Mouse (Mus musculus) neural tube, embryonic 14.5 days (tissue): ENCODE measurements around the gene Plekhf1. TPM values are rescaled to one million over a fixed set of nuclear protein-coding genes. Genes with fewer than 3 reads are reported as not detected.

Experiments
- ATAC-seq: fragments of 200-750 bp; cut with Nextera tagmentation; 2 replicates; pipeline ENCODE4 v1.8.0; 2017; ENCODE audit warnings: low read depth, mild to moderate bottlenecking, moderate TSS enrichment, moderate library complexity
- H3K27ac ChIP-seq: fragments of 300-500 bp; sonication (generic); 2 replicates; pipeline ENCODE4 v1.5.1; 2014; ENCODE audit warnings: low read depth, mild to moderate bottlenecking, control low read depth, low read length, moderate library complexity, mixed read lengths
- H3K27me3 ChIP-seq: fragments of 300-500 bp; sonication (generic); 2 replicates; pipeline ENCODE4 v1.6.1; 2014; ENCODE audit warnings: low read length; ENCODE audit not compliant: control insufficient read depth, insufficient read depth
- H3K36me3 ChIP-seq: fragments of 300-500 bp; sonication (generic); 2 replicates; pipeline ENCODE4 v1.6.1; 2014; ENCODE audit warnings: low read length, mixed read lengths; ENCODE audit not compliant: control insufficient read depth, insufficient read depth
- H3K4me1 ChIP-seq: fragments of 300-500 bp; sonication (generic); 2 replicates; pipeline ENCODE4 v1.6.1; 2014; ENCODE audit warnings: low read length; ENCODE audit not compliant: control insufficient read depth, insufficient read depth
- H3K4me2 ChIP-seq: fragments of 300-500 bp; sonication (generic); 2 replicates; pipeline ENCODE4 v1.6.1; 2014; ENCODE audit warnings: mild to moderate bottlenecking, low read depth, low read length, control low read depth
- H3K4me3 ChIP-seq: fragments of 300-500 bp; sonication (generic); 2 replicates; pipeline ENCODE4 v1.5.1; 2014; ENCODE audit warnings: low read depth, low read length, control low read depth, mixed read lengths
- H3K9ac ChIP-seq: fragments of 300-500 bp; sonication (generic); replicated peaks from 2 replicates; pipeline ENCODE4 v1.6.1; 2014; ENCODE audit warnings: low read depth, mild to moderate bottlenecking, control low read depth, low read length, mixed read lengths
- H3K9me3 ChIP-seq: fragments of 300-500 bp; sonication (generic); 2 replicates; pipeline ENCODE4 v1.6.1; 2016; ENCODE audit warnings: low read length; ENCODE audit not compliant: control insufficient read depth
- WGBS: fragments of 180-500 bp; shearing (Covaris S2); extraction: QIAGEN DNeasy Blood & Tissue Kit; methylation state at CpG from one replicate; pipeline ENCODE4 v1.1.7; 2014; 5-methylcytosine and 5-hydroxymethylcytosine counted together
- polyA plus RNA-seq: library from polyadenylated mRNA; unstranded; fragments of >200 nt; fragmentation: Nextera tagmentation; extraction: Ambion mirVana; gene quantifications from 2 replicates; pipeline ENCODE4 v1.2.1, GENCODE M21; 2014

Gene Plekhf1
- polyA plus RNA-seq = 0.32 and 0.68 TPM in 2 replicates

GRCm38 (mm10) chr7:38227900-38228298 is at the start of gene Plekhf1:
Plekhf1 (minus strand) TSS chr7:38228016.
- no peaks in the 10 kb centered on the region for H3K9me3 ChIP-seq
- ATAC-seq = peak; percentile 92
- WGBS = under 1% methylated on average over 36 of the region's 36 CpGs

GRCm38 (mm10) chr7:38272551-38272950 is 44.7 kb upstream of the Plekhf1 start:
- no peak overlapping the region for H3K9ac ChIP-seq
- no peaks in the 10 kb centered on the region for H3K27me3 ChIP-seq
- H3K4me2 ChIP-seq = no peak overlapping the region
- H3K4me1 ChIP-seq = peaks cover 12% of the 10 kb centered on the region
- no peak overlapping the region for H3K4me3 ChIP-seq
- no peak overlapping the region for H3K27ac ChIP-seq
- no peaks in the 10 kb centered on the region for H3K9me3 ChIP-seq
- no peaks in the 10 kb centered on the region for H3K36me3 ChIP-seq
- no peak for ATAC-seq

More at GRCm38 (mm10) chr7:38227900-38228298, at the start of gene Plekhf1:
- Histone ChIP-seq H3K4me3 (peak within 1 kb of the TSS; percentile 37), H3K4me1 (peaks cover 5% of the 10 kb centered on the region; the same call in 1 of the 2 replicates), H3K9ac (peak within 1 kb of the TSS; percentile 35; the same call in 1 of the 2 replicates), H3K36me3 (no peaks in the 10 kb centered on the region), H3K27ac (no peak within 1 kb of the TSS), H3K4me2 (peak within 1 kb of the TSS; percentile 80), H3K27me3 (no peaks in the 10 kb centered on the region)

DNA sequence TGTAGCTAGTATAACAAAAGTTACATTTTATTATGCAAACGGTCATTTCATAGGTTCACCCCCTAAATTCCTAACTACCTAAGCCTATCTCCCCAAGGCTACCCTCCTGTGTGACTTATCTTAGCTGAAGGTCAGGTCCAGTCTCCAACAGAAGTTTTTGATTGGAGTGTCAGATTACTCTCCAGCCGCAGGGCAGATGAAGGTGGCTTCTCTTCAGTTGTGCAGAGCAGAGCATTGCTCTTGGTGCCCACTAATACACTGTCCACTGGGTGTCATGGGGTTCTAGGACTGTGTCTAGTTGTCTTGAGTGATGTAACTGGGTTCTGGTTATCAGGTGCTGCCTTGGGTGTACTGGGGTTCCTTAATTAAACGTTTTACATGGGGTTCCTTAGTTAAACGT is 44.0 kb upstream of the Plekhf1 start:
- Histone ChIP-seq H3K9ac (peak overlapping the region; percentile 80), H3K27ac (no peak overlapping the region)
- peak; percentile 26; the same call in 1 of the 2 replicates for ATAC-seq

GRCm38 (mm10) chr7:38271511-38271811 is 43.6 kb upstream of the Plekhf1 start:
- WGBS = under 1% methylated on average over 11 of the region's 11 CpGs
- Histone ChIP-seq H3K4me2 (peak overlapping the region; percentile 98), H3K9ac (peak overlapping the region; percentile 80)

More for the DNA sequence above, 44.0 kb upstream of the Plekhf1 start:
- 9% methylated on average over 4 of the region's 4 CpGs for WGBS
- H3K9me3 ChIP-seq = no peaks in the 10 kb centered on the region
- peak overlapping the region; percentile 74 for H3K4me3 ChIP-seq
- H3K27me3 ChIP-seq = no peaks in the 10 kb centered on the region
- H3K36me3 ChIP-seq = no peaks in the 10 kb centered on the region
- peaks cover 12% of the 10 kb centered on the region for H3K4me1 ChIP-seq
- H3K4me2 ChIP-seq = peak overlapping the region; percentile 98

GRCm38 (mm10) chr7:38270703-38271510 is 43.1 kb upstream of the Plekhf1 start, which contains the start of gene Pop4:
Pop4 (minus strand) TSS chr7:38271423.
- 1% methylated on average over 38 of the region's 38 CpGs for WGBS
- Histone ChIP-seq H3K36me3 (peaks cover 9% of the 10 kb centered on the region; the same call in 1 of the 2 replicates), H3K4me1 (peaks cover 12% of the 10 kb centered on the region), H3K4me3 (peak within 1 kb of the TSS; percentile 74), H3K27ac (peak within 1 kb of the TSS; percentile 73), H3K4me2 (peak within 1 kb of the TSS; percentile 98), H3K9ac (peak within 1 kb of the TSS; percentile 80), H3K27me3 (no peaks in the 10 kb centered on the region), H3K9me3 (no peaks in the 10 kb centered on the region)
- ATAC-seq = peak; percentile 95

More at GRCm38 (mm10) chr7:38271511-38271811, 43.6 kb upstream of the Plekhf1 start:
- Histone ChIP-seq H3K36me3 (peaks cover 3% of the 10 kb centered on the region; the same call in 1 of the 2 replicates), H3K9me3 (no peaks in the 10 kb centered on the region), H3K27ac (peak overlapping the region; percentile 73), H3K4me3 (peak overlapping the region; percentile 74), H3K27me3 (no peaks in the 10 kb centered on the region), H3K4me1 (peaks cover 12% of the 10 kb centered on the region)
- ATAC-seq = no peak

DNA sequence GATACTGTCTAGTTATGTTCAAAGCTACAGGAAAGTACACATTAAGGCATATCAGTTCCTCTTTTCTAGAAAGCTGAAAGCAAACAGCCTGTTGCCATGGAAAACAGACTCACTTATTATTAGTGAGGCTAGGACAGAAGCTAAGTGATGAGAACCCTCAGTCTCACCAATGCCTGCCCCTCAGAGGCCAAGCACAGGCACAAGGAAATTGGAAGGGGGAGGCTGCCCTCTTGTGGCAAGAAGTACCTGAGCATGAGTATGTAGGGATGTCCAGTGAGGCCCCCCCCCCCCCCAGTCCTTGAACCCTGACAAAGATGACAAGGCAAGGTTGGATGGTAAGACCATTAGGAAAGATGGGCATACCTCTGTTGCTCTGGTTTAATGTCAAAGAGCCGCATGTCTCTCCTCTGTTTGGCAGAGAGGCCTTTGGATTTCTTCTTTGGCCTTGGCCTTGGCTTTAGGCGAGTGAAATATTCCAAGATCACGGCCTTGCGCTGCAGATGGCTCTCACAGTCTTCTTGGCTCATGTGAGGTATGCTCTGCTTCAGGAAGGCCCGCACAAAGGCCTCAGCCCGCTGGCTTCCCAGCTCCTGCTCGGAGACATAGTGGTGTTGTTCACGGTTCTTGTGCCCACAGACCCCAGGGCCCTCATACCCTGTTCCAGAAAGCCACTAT is 39.3 kb upstream of the Plekhf1 start:
- 86% methylated on average over 8 of the region's 8 CpGs for WGBS

DNA sequence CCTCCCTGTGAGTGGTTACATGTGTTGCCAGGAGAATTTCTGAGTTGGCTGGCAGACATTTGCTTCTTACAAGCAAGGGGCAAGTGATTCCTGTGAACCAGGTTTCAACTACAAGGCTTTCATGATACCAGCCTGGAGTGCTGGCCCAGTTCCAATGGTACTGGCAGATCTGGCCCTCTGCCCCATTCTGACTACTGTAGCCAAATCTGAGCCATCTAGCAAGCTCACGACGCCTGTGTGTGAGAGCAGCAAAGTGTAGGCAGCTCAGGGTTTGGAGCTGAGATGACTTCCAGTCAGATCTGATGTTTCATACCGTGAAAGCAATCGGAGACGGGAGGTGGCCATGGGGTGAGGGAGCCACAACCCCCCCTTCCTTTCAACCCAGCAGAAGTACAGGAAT is 34.6 kb upstream of the Plekhf1 start:
- Histone ChIP-seq H3K27me3 (no peaks in the 10 kb centered on the region), H3K4me3 (no peak overlapping the region), H3K9me3 (no peaks in the 10 kb centered on the region), H3K36me3 (peaks cover 47% of the 10 kb centered on the region), H3K9ac (no peak overlapping the region), H3K4me1 (no peaks in the 10 kb centered on the region), H3K27ac (no peak overlapping the region), H3K4me2 (no peak overlapping the region)
- 92% methylated on average over 5 of the region's 5 CpGs for WGBS
- ATAC-seq = no peak

More for the DNA sequence above, 39.3 kb upstream of the Plekhf1 start:
- no peak for ATAC-seq
- Histone ChIP-seq H3K9me3 (no peaks in the 10 kb centered on the region), H3K27me3 (no peaks in the 10 kb centered on the region), H3K9ac (no peak overlapping the region), H3K4me2 (no peak overlapping the region), H3K36me3 (peaks cover 40% of the 10 kb centered on the region), H3K27ac (no peak overlapping the region), H3K4me1 (peaks cover 12% of the 10 kb centered on the region), H3K4me3 (no peak overlapping the region)

DNA sequence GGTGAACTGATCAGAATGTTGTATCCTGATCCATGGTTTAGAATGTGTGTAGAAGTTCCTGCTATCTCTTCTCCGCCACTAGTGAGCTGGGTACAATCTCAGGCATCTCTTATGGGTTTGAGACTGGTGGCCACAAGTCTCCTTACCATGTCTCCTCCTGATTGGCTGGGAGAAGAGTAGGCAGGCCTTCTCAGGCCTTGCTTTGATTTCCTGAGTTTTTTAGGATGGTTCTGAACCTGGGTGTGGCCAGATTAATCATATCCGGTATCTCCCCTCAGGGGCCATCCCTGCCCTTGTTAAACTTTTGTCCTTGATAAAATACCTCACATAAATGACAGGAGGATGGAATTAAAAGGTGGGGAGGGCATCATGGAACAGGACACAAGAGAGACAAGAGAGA is 31.8 kb upstream of the Plekhf1 start:
- 90% methylated on average over 2 of the region's 2 CpGs for WGBS

DNA sequence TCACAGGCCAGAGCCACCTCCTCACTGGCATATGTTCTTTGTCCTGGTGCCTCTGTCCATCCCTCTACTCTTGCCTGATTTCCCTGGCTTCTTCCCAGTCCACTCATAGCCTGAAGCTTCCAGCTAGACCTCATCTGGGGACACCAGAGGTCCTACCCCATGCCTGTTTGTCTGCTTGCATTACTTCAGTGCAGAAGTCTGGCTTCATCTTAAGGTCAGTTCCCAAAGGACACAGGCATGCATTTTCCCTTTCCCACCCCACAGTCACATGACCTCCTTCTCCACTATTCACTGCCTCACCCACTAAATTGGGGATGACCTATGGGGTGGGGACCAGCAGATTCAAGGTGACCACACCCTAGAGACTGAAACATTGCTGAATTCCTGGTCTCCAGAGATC is 25.6 kb upstream of the Plekhf1 start:
- Histone ChIP-seq H3K27me3 (no peaks in the 10 kb centered on the region), H3K9ac (no peak overlapping the region), H3K9me3 (no peaks in the 10 kb centered on the region), H3K27ac (no peak overlapping the region), H3K4me1 (0 out of 2 replicates have a peak, but pooled peaks cover 6% of the 10 kb centered on the region), H3K4me3 (no peak overlapping the region), H3K36me3 (no peaks in the 10 kb centered on the region), H3K4me2 (no peak overlapping the region)
- no peak for ATAC-seq

More for the DNA sequence above, 31.8 kb upstream of the Plekhf1 start:
- ATAC-seq = no peak
- Histone ChIP-seq H3K9me3 (no peaks in the 10 kb centered on the region), H3K27ac (no peak overlapping the region), H3K36me3 (peaks cover 27% of the 10 kb centered on the region), H3K4me3 (no peak overlapping the region), H3K4me1 (no peaks in the 10 kb centered on the region), H3K4me2 (no peak overlapping the region), H3K9ac (no peak overlapping the region), H3K27me3 (no peaks in the 10 kb centered on the region)
